Mouse (Mus musculus): ENCODE data around the gene Nfxl1.
"Not testable (repeated sequence)": the region's sequence is repeated elsewhere in the genome, so short reads cannot be mapped to it uniquely, and the experiment has no call there.

Nfxl1 gene

GRCm38 (mm10) chr5:72559544-72560049 lies at the start of gene Nfxl1:
Gene Nfxl1, minus strand, starts transcription at chr5:72559684.
- DNase-seq (ENCODE audit: low spot score in 2 of 2), result peak; percentile 89 to 94

GRCm38 (mm10) chr5:72603138-72603537 lies 43.7 kb upstream of the Nfxl1 start:
- no peak for DNase-seq (ENCODE audit: low spot score in 2 of 2)

GRCm38 (mm10) chr5:72601006-72601405 lies 41.5 kb upstream of the Nfxl1 start:
- no peak for DNase-seq (ENCODE audit: low spot score in 2 of 2)

DNA sequence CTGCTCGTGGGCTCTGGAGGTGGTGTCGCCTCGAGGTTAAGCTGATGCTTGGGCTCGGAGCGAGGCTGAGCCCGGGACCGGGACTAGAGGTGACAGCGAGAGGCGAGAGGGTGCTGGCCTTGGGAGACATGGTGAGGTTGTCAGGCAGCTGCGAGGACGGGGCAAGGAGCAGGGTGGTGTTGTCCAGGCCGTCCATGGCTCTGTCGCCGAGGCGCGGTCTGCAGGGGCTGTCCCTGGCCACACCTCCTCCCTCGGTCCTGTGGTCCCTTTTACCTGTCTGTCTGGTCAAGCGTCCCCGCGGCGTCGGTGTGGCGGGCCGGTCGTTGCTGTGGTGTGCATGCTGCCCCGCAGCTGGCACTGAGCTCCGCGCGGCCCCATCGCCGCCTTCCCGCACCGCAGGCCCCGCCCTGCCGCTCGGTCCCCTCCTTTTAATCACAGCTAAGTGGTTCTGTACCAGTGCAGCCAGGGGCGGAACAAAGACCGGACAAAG lies 27.8 kb upstream of the Nfxl1 start, which contains the start of gene Gm5868:
Gene Gm5868 (minus strand): TSS at position 360 of the 490 bp plus-strand sequence.
- DNase-seq (ENCODE audit: low spot score in 2 of 2), result no peak

DNA sequence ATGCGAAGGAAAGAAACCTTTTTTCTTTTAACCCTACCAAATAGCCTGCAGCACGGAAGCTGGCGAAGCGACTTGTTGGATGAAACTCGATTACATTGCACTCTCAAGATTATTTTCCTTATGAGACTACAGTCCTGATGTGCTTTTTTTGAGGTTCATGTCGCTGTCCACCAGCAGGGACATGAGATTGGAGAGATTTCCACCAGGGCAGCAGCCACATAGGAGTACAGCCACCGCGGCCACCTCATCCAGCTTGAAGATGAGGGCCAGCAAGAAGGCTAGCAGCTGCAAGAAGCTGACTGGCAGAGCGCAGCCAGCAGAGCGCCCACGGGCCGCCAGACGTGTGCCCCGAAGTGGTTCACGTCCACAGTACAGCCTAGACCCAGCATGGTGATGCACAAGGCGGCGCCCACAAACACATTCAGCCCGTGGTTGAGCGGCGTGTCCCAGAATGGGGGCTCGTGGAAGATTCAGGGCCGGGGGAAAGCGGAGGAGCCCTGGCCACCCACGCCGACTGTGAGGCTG lies 27.2 kb upstream of the Nfxl1 start:
- DNase-seq (ENCODE audit: low spot score in 2 of 2), result not testable (repeated sequence)

DNA sequence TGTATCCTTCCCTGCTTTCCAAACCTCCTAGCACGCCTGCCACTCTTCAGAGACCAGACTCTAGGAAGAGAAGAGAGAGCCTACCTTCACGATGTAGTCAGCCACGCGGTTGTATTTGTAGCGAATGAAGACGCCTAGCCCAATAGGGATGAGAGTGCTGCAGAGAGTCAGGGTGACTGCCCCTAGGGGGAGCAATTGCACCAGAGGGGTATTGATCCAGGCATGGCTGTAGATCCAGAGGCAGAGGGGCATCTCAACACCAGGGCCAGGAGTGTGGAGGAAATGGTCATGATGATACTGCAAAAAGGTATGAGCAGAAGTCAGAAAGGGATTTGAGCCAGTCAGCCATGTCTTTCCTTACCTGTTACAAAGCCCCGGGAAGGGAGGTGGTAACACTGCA lies 26.6 kb upstream of the Nfxl1 start:
- not testable (repeated sequence) for DNase-seq (ENCODE audit: low spot score in 2 of 2)

DNA sequence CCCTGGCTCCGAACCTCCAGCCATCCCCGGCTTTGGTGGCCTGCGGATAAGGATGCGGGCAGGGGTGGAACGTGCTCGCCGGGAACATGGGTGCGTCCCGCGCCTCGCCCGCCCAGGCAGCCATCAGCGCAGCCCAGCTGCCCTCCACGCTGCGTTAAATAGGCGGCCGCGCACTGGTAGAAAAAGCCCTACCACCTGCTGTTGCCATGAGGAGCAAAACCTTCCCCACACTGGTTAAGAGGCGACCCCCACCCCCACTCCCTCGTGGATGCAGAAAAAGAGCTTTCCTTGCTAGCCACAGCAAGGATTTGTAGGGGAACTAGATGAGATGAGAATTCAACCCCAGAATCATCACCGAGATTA lies 21.5 kb upstream of the Nfxl1 start, which contains the start of gene Zar1:
Gene Zar1 (minus strand): TSS at position 285 of the 363 bp plus-strand sequence.
- DNase-seq (ENCODE audit: low spot score in 2 of 2), result not testable (repeated sequence)

- DNase-seq (ENCODE audit: low spot score in 2 of 2), result not testable (repeated sequence)
Measured at GRCm38 (mm10) chr5:72580088-72580969, 20.8 kb upstream of the Nfxl1 start.

DNA sequence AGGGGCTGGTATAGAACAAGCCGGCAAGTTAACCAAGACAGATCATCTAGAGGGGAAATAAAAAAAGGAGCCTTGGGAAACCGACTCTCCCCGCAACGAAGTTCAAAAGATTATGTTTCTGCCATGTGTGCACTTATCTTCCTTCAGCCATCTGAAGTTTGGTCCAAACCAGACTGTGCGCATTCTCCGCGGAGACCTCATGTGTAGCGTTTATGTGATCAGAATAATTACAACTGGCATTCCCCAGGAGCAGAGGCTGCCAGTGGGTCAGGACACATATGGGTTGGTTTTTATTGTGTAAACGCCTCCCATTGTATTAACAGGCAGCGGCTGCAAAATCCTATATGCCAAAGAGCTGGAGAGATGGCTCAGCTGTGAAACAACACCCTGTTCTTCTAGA lies 20.1 kb upstream of the Nfxl1 start:
- DNase-seq (ENCODE audit: low spot score in 2 of 2), result not testable (repeated sequence)

DNA sequence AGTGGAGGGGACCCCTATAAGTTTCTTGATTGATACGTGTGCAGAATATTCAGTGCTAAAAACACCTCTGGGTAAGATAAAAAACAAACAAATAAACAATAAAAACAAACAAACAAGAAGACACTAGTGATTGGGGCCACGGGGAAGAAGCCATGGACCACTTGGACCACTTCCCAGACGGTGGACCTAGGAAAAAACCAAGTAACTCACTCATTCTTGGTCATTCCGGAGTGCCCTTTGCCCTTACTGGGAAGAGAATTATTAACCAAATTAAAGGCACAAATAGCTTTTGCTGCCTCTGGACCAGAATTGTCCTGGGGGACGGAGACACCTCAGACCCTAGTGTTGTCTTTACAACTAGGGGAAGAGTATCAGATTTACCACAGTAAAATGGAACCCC lies 6.1 kb upstream of the Nfxl1 start:
- DNase-seq (ENCODE audit: low spot score in 2 of 2), result no peak

- DNase-seq (ENCODE audit: low spot score in 2 of 2), result not testable (repeated sequence)
Measured at GRCm38 (mm10) chr5:72563183-72563582, 3.7 kb upstream of the Nfxl1 start.

GRCm38 (mm10) chr5:72560976-72561628 lies 1.6 kb upstream of the Nfxl1 start:
- DNase-seq (ENCODE audit: low spot score in 2 of 2), result no peak

GRCm38 (mm10) chr5:72558716-72559526 lies 563 bp downstream of the Nfxl1 start:
- DNase-seq (ENCODE audit: low spot score in 2 of 2), result peak; percentile 24 to 44

GRCm38 (mm10) chr5:72556245-72556644 lies 3.2 kb downstream of the Nfxl1 start:
- no peak for DNase-seq (ENCODE audit: low spot score in 2 of 2)

DNA sequence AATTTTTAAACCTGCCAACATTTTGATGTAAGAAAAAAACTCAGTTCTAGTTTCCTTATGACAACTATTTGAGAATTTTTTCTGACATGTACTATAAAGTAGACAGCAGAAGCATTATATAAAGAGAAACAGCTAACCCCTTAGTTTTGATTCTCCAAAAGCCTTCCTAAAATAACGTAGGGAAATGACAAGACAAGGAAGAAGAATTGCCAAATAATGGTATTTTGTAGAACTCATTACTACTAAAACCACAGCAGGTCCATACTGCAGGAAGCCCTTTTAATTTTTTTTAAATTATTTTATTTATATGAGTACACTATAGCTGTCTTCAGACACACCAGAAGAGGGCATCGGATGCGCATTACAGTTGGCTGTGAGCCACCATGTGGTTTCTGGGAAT lies 8.3 kb downstream of the Nfxl1 start:
- DNase-seq (ENCODE audit: low spot score in 2 of 2), result no peak

GRCm38 (mm10) chr5:72528896-72529295 lies 30.6 kb downstream of the Nfxl1 start:
- DNase-seq (ENCODE audit: low spot score in 2 of 2), result no peak

GRCm38 (mm10) chr5:72513808-72514207 lies 45.7 kb downstream of the Nfxl1 start:
- DNase-seq (ENCODE audit: low spot score in 2 of 2), result no peak

GRCm38 (mm10) chr5:72505740-72506139 lies 53.7 kb downstream of the Nfxl1 start:
- DNase-seq (ENCODE audit: low spot score in 2 of 2), result no peak

DNA sequence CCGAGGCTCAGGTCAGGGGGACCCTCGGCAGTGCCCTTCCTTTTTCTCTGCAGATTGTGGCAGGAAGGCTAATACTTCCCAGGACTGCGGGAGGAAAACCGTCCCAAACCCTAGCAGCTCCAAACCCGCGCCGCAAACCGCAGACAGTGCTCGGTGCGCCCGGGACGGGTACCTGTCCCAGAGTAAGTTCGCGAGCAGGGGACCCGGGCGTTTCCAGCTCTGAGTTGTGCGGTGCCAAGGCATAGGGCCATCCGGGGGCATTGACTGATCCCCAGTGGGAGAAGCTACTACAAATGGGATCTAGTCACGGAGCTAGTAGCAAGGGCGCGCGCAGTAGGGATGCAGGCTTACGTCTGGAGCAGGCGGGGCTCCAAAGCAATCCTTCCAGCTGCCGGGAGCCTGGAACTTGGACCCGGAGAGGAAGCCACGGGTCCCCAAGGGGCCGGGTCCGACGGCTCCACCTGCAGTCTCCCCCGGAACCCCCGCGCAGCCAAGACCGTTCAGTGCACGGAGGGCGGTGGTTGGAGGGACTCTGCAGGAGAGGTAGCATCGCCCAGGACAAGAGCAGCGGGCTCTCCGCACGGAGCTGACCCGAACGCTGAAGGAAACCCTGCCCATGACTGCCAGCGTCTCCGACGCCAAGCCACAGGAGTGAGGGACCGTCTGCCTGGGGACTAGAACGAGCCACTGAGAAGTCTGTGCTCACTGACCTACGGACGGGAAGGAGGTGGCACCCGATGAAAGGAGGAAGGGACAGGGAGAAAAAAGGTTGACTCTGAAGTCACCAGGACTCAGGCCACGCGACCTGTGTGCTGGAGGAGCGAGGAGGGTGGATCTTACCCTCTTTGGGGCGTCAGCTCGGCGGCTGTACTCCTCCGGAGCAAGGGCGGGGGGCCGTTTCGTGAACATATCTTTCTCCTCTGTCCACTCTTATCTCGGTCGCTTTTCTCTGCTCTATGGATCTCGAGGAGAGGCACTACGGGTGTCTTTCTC lies 55.7 kb downstream of the Nfxl1 start, which contains the start of gene Corin:
Gene Corin (minus strand): TSS at position 943 of the 993 bp plus-strand sequence.
- no peak for DNase-seq (ENCODE audit: low spot score in 2 of 2)

GRCm38 (mm10) chr5:72502778-72503177 lies 56.7 kb downstream of the Nfxl1 start:
- no peak for DNase-seq (ENCODE audit: low spot score in 2 of 2)
